Mouse (Mus musculus) bone marrow, adult 2 months (tissue): ENCODE data around the gene Tspan18.

Experiments used
- CTCF ChIP-seq: fragments of 200-500 bp; IDR thresholded peaks from 2 replicates; pipeline ENCODE4 v1.5.1; 2011; ENCODE audit warnings: low read length, control low read depth; ENCODE audit not compliant: control insufficient read depth, insufficient read depth
- POLR2A ChIP-seq: fragments of 200-500 bp; IDR thresholded peaks from 2 replicates; pipeline ENCODE4 v1.6.1; 2011; ENCODE audit warnings: low read depth, mild to moderate bottlenecking, control low read depth, low read length, borderline replicate concordance; ENCODE audit not compliant: control insufficient read depth

DNA sequence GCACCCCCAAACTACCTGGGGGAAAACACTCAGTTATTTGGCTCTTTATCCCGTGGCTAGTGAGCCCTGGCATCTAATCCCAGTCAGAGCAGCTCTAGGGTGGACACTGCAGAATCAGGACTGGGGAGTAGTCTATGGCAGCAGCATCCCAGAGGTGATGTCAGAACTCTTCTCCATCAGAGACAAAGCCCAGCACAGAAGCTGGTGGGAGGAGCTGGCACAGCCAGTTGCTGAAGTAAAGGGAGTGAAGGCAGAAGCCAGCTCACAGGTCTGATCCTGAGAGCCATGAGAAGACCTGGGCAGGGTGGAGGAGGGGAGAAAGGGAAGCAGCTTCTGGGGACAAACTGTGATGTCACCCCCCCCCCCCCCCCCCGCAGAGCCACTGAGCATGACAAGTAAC lies 48.0 kb downstream of the Tspan18 start:
- TF ChIP-seq POLR2A (no peak), CTCF (no peak)
